Mouse (Mus musculus) heart, adult 2 months (tissue): ENCODE measurements around the gene Anxa1. TPM values are rescaled to one million over a fixed set of nuclear protein-coding genes. Genes with fewer than 3 reads are reported as not detected.
A peak's percentile ranks its signal among the peaks of the same experiment; 100 is the strongest.

ENCODE experiments used
- DNase-seq, 2 experiments: peaks; one replicate each; pipeline ENCODE4 v3.0.0; 2021
- H3K27ac ChIP-seq: fragments of 200-600 bp; 2 replicates; pipeline ENCODE4 v1.8.1; 2022
- H3K27me3 ChIP-seq: fragments of 200-500 bp; 2 replicates; pipeline ENCODE4 v1.6.1; 2012; ENCODE audit warnings: mild to moderate bottlenecking, low read length, inconsistent platforms, mixed read lengths; ENCODE audit not compliant: control insufficient read depth, insufficient read depth
- H3K36me3 ChIP-seq: fragments of 200-500 bp; 2 replicates; pipeline ENCODE4 v1.6.1; 2012; ENCODE audit warnings: low read length, inconsistent platforms; ENCODE audit not compliant: control insufficient read depth, insufficient read depth
- H3K4me1 ChIP-seq: fragments of 200-500 bp; 2 replicates; pipeline ENCODE4 v1.6.1; 2011; ENCODE audit warnings: low read length; ENCODE audit not compliant: control insufficient read depth, insufficient read depth
- H3K4me3 ChIP-seq: fragments of 200-600 bp; 2 replicates; pipeline ENCODE4 v1.8.1; 2022
- H3K79me2 ChIP-seq: fragments of 200-500 bp; replicated peaks from 2 replicates; pipeline ENCODE4 v1.6.1; 2012; ENCODE audit warnings: mild to moderate bottlenecking, inconsistent platforms, low read length, moderate library complexity, mixed read lengths; ENCODE audit not compliant: control insufficient read depth, insufficient read depth
- H3K9ac ChIP-seq: fragments of 200-500 bp; 2 replicates; pipeline ENCODE4 v1.6.1; 2012; ENCODE audit warnings: low read depth, mild to moderate bottlenecking, control low read depth, inconsistent platforms, low read length, mixed read lengths
- CTCF ChIP-seq: fragments of 200-600 bp; IDR thresholded peaks from 2 replicates; pipeline ENCODE4 v1.8.1; 2022; ENCODE audit warnings: antibody characterized with exemption, mild to moderate bottlenecking, moderate library complexity
- EP300 ChIP-seq: fragments of 200-500 bp; IDR thresholded peaks from 2 replicates; pipeline ENCODE4 v1.6.1; 2011; ENCODE audit warnings: low read depth, low read length, control low read depth; ENCODE audit not compliant: insufficient read depth
- POLR2A ChIP-seq: fragments of 200-500 bp; IDR thresholded peaks from 2 replicates; pipeline ENCODE4 v1.6.1; 2011; ENCODE audit warnings: mild to moderate bottlenecking, low read depth, low read length, control low read depth; ENCODE audit not compliant: insufficient read depth
- WGBS: fragments of 180-500 bp; shearing (Covaris S2); methylation state at CpG from one replicate; pipeline ENCODE4 v1.1.7; 2018; 5-methylcytosine and 5-hydroxymethylcytosine counted together
- intact Hi-C: fragments of 180-260 bp; cut with DNase I; formaldehyde crosslinking; loops from one replicate; pipeline ENCODE4 v1.15.1; 2025
- long read RNA-seq: library from polyadenylated mRNA; stranded (forward); transcript quantifications from one replicate; pipeline ENCODE4 v2.0.0, GENCODE M21; 2021
- polyA plus RNA-seq: library from polyadenylated mRNA; depleted of rRNA; stranded (reverse); fragments of >200 nt; gene quantifications from 2 replicates; pipeline ENCODE4 v1.2.3, GENCODE M21; 2012; rRNA removed
- total RNA-seq, 2 experiments: library from RNA; stranded (reverse); gene quantifications; 2 replicates each; pipeline ENCODE4 v1.2.3; 2021

The Anxa1 gene
- total RNA-seq: 10 to 100 TPM; 17.3 to 19.9 TPM
- 10.4 and 13.6 TPM in 2 replicates for polyA plus RNA-seq
- long read RNA-seq, transcript Anxa1-201 (13 exons, 1,674 nt): major isoform, 38 of 41 reads
- long read RNA-seq, partial matches to known transcripts: 1 of 41 reads
- long read RNA-seq, other reads (novel, unspliced or antisense): 2 of 41 reads

- Histone ChIP-seq H3K36me3 (peaks cover 2% of the 10 kb centered on the region; the same call in 1 of the 2 replicates), H3K27ac (peak within 1 kb of the TSS; percentile 68), H3K79me2 (no peaks in the 10 kb centered on the region), H3K4me3 (peak within 1 kb of the TSS; percentile 51), H3K9ac (peak within 1 kb of the TSS; percentile 66), H3K27me3 (no peaks in the 10 kb centered on the region), H3K4me1 (peaks cover 2% of the 10 kb centered on the region)
- intact Hi-C loops: no loop called here
- peak; percentile 31 to 59 for DNase-seq
- 28% methylated on average over 5 of the region's 5 CpGs for WGBS
- TF ChIP-seq POLR2A (peak; percentile 94), EP300 (no peak)
These were observed at the start of gene Anxa1 for GRCm38 (mm10) chr19:20390455-20390994. TSS of gene Anxa1 (minus strand) at chr19:20390944.

GRCm38 (mm10) chr19:20437043-20437442 lies 46.3 kb upstream of the Anxa1 start:
- no peaks in the 10 kb centered on the region for H3K36me3 ChIP-seq
- WGBS: 43% methylated on average over 5 of the region's 5 CpGs
- no peak overlapping the region for H3K9ac ChIP-seq
- no peak overlapping the region for H3K27ac ChIP-seq
- TF ChIP-seq POLR2A: no peak
- TF ChIP-seq CTCF: no peak
- no peak for TF ChIP-seq EP300
- intact Hi-C loops: no loop called here
- DNase-seq: no peak
- H3K4me1 ChIP-seq: no peaks in the 10 kb centered on the region
- no peak overlapping the region for H3K4me3 ChIP-seq
- no peaks in the 10 kb centered on the region for H3K27me3 ChIP-seq
- no peaks in the 10 kb centered on the region for H3K79me2 ChIP-seq

- Histone ChIP-seq H3K4me1 (no peaks in the 10 kb centered on the region), H3K9ac (no peak overlapping the region), H3K27me3 (no peaks in the 10 kb centered on the region), H3K79me2 (no peaks in the 10 kb centered on the region), H3K4me3 (no peak overlapping the region), H3K27ac (no peak overlapping the region), H3K36me3 (no peaks in the 10 kb centered on the region)
- WGBS: 8% methylated on average over 3 of the region's 3 CpGs
- TF ChIP-seq EP300: no peak
- TF ChIP-seq POLR2A: no peak
- peak; percentile 88 for TF ChIP-seq CTCF
- intact Hi-C loops: loop anchor here (1.0 kb wide), 1 partner anchor 72 kb away; no protein-coding TSS in a partner anchor
- DNase-seq: peak; percentile 28 to 59
These were observed 43.8 kb upstream of the Anxa1 start for GRCm38 (mm10) chr19:20434541-20434940.

GRCm38 (mm10) chr19:20433966-20434365 lies 43.2 kb upstream of the Anxa1 start:
- H3K4me3 ChIP-seq: no peak overlapping the region
- intact Hi-C loops: loop anchor here (1.0 kb wide), 1 partner anchor 72 kb away; no protein-coding TSS in a partner anchor
- H3K79me2 ChIP-seq: no peaks in the 10 kb centered on the region
- H3K27ac ChIP-seq: no peak overlapping the region
- H3K4me1 ChIP-seq: no peaks in the 10 kb centered on the region
- TF ChIP-seq POLR2A: no peak
- no peak for TF ChIP-seq CTCF
- no peak for TF ChIP-seq EP300
- H3K9ac ChIP-seq: no peak overlapping the region
- H3K36me3 ChIP-seq: no peaks in the 10 kb centered on the region
- H3K27me3 ChIP-seq: no peaks in the 10 kb centered on the region
- WGBS: 79% methylated on average over 5 of the region's 5 CpGs
- DNase-seq: no peak

GRCm38 (mm10) chr19:20426443-20427161 lies 35.9 kb upstream of the Anxa1 start:
- TF ChIP-seq POLR2A: no peak
- TF ChIP-seq EP300: no peak
- no peak for TF ChIP-seq CTCF
- H3K79me2 ChIP-seq: no peaks in the 10 kb centered on the region
- 73% methylated on average over 12 of the region's 12 CpGs for WGBS
- no peak overlapping the region for H3K4me3 ChIP-seq
- no peak overlapping the region for H3K27ac ChIP-seq
- H3K4me1 ChIP-seq: no peaks in the 10 kb centered on the region
- no peak for DNase-seq
- H3K27me3 ChIP-seq: no peaks in the 10 kb centered on the region
- intact Hi-C loops: no loop called here
- no peaks in the 10 kb centered on the region for H3K36me3 ChIP-seq
- no peak overlapping the region for H3K9ac ChIP-seq

GRCm38 (mm10) chr19:20411276-20411675 lies 20.5 kb upstream of the Anxa1 start:
- H3K27me3 ChIP-seq: no peaks in the 10 kb centered on the region
- no peak for DNase-seq
- WGBS: 83% methylated on average over 3 of the region's 3 CpGs
- TF ChIP-seq CTCF: no peak
- TF ChIP-seq EP300: no peak
- TF ChIP-seq POLR2A: no peak
- intact Hi-C loops: no loop called here
- H3K79me2 ChIP-seq: no peaks in the 10 kb centered on the region
- no peaks in the 10 kb centered on the region for H3K4me1 ChIP-seq
- no peaks in the 10 kb centered on the region for H3K36me3 ChIP-seq
- H3K27ac ChIP-seq: no peak overlapping the region
- H3K4me3 ChIP-seq: no peak overlapping the region
- H3K9ac ChIP-seq: no peak overlapping the region
